Mouse (Mus musculus) lung, postnatal 0 days (tissue): ENCODE results near the gene 9230112D13Rik.

Experiments
- CTCF ChIP-seq: IDR thresholded peaks from 2 replicates; pipeline ENCODE4 v1.5.1; 2016; ENCODE audit warnings: antibody characterized with exemption, mild to moderate bottlenecking
- EP300 ChIP-seq: IDR thresholded peaks from 2 replicates; pipeline ENCODE4 v1.6.1; 2016; ENCODE audit warnings: antibody characterized with exemption, mild to moderate bottlenecking, control low read depth

DNA sequence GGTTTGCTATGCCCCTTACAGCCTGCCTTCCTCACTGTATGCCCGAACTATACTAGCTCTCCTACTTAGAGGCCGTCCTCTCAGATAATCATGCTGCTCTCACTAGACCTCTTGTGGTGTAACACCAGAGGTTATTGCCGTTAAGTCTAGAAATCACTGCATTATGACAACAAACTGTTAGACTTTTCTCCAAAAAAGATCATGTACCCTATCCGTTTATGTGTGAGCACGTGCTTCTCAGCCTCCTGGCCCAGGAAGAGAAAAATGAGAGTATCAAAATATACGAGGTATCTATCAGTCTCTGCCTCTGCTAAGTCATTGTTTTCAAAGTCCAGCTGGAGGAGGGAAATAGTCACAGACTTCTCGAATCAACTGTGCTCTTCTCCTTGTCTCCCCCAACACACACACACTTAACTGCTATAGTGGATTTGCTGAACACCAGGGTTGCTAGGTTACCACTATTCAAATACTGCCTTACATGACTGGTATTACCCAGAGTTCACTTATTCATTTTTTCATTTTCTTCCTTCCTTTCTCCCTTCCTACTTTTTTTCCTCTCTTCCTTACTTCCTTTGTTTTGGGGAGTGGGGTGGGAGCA is 13.7 kb downstream of the 9230112D13Rik start:
- TF ChIP-seq CTCF, result no peak
- TF ChIP-seq EP300, result no peak
